Mouse (Mus musculus) Muller cell, postnatal 12 days (primary cell): ENCODE results near the gene Cst7.
"Not testable (repeated sequence)": the region's sequence is repeated elsewhere in the genome, so short reads cannot be mapped to it uniquely, and the experiment has no call there.

ENCODE experiments used
- DNase-seq: peaks from one replicate; pipeline ENCODE4 v3.0.0-alpha.2; 2015; ENCODE audit errors: inconsistent ontology term

Gene Cst7

GRCm38 (mm10) chr2:150569847-150570590 is at the start of gene Cst7:
Cst7 (plus strand) TSS chr2:150570415.
- DNase-seq, result no peak

- peak; percentile 5 for DNase-seq
Observed at GRCm38 (mm10) chr2:150525703-150526207, 44.5 kb upstream of the Cst7 start.

- not testable (repeated sequence) for DNase-seq
Observed at GRCm38 (mm10) chr2:150549576-150549975, 20.6 kb upstream of the Cst7 start.

- peak; percentile 18 for DNase-seq
Observed at GRCm38 (mm10) chr2:150558568-150558967, 11.6 kb upstream of the Cst7 start.

GRCm38 (mm10) chr2:150567051-150567450 is 3.2 kb upstream of the Cst7 start:
- DNase-seq, result no peak

GRCm38 (mm10) chr2:150570761-150571160 is 546 bp downstream of the Cst7 start:
- DNase-seq, result no peak

GRCm38 (mm10) chr2:150572463-150572862 is 2.2 kb downstream of the Cst7 start:
- no peak for DNase-seq

- DNase-seq, result no peak
Observed at GRCm38 (mm10) chr2:150576256-150576655, 6.0 kb downstream of the Cst7 start.

- DNase-seq, result no peak
Observed at GRCm38 (mm10) chr2:150578603-150579002, 8.4 kb downstream of the Cst7 start.

- no peak for DNase-seq
Observed at GRCm38 (mm10) chr2:150579628-150580027, 9.4 kb downstream of the Cst7 start.

- no peak for DNase-seq
Observed at GRCm38 (mm10) chr2:150589076-150589475, 18.9 kb downstream of the Cst7 start.

- no peak for DNase-seq
Observed at GRCm38 (mm10) chr2:150595411-150596190, 25.4 kb downstream of the Cst7 start.

GRCm38 (mm10) chr2:150600263-150600662 is 30.0 kb downstream of the Cst7 start:
- no peak for DNase-seq

- no peak for DNase-seq
Observed at GRCm38 (mm10) chr2:150602166-150602565, 32.0 kb downstream of the Cst7 start.

GRCm38 (mm10) chr2:150604802-150605201 is 34.6 kb downstream of the Cst7 start:
- no peak for DNase-seq

GRCm38 (mm10) chr2:150607086-150607485 is 36.9 kb downstream of the Cst7 start:
- no peak for DNase-seq

GRCm38 (mm10) chr2:150608087-150608799 is 38.0 kb downstream of the Cst7 start, which contains the start of gene Apmap:
Apmap (minus strand) TSS chr2:150608567.
- DNase-seq, result peak; percentile 96

- DNase-seq, result peak; percentile 64
Observed at GRCm38 (mm10) chr2:150608872-150609560, 38.8 kb downstream of the Cst7 start.

- DNase-seq, result no peak
Observed at GRCm38 (mm10) chr2:150610097-150610496, 39.9 kb downstream of the Cst7 start.

GRCm38 (mm10) chr2:150621698-150622097 is 51.5 kb downstream of the Cst7 start:
- no peak for DNase-seq

GRCm38 (mm10) chr2:150623957-150624356 is 53.7 kb downstream of the Cst7 start:
- no peak for DNase-seq
